Mouse (Mus musculus): ENCODE measurements around the gene Srgap2. TPM values are rescaled to one million over a fixed set of nuclear protein-coding genes. Genes with fewer than 3 reads are reported as not detected.
"Not testable (repeated sequence)": the region's sequence is repeated elsewhere in the genome, so short reads cannot be mapped to it uniquely, and the experiment has no call there.

The Srgap2 gene
- total and polyA plus RNA-seq, 2 experiments: 6.6 to 7.4 TPM

GRCm38 (mm10) chr1:131268776-131269175, 258.4 kb downstream of the Srgap2 start:
- WGBS: 88% methylated on average over 10 of the region's 10 CpGs
- TF ChIP-seq CTCF (IDR thresholded peaks at IDR 0.05; ENCODE audit: low read depth, low read length) (no peak), POLR2A (IDR thresholded peaks at IDR 0.05; ENCODE audit: extremely low read depth, insufficient read depth, low read length) (no peak)

GRCm38 (mm10) chr1:131263905-131264304, 263.2 kb downstream of the Srgap2 start:
- no peak overlapping the region for H3K27ac ChIP-seq (replicated peaks; ENCODE audit: insufficient read depth, low read depth, low read length)
- no peaks in the 10 kb centered on the region for H3K27me3 ChIP-seq (ENCODE audit: control insufficient read depth, insufficient read depth, low read length)
- no peaks in the 10 kb centered on the region for H3K4me1 ChIP-seq (ENCODE audit: control insufficient read depth, insufficient read depth, low read length)
- H3K79me2 ChIP-seq (ENCODE audit: control insufficient read depth, insufficient read depth, low read length): no peaks in the 10 kb centered on the region
- no peak for TF ChIP-seq CTCF (IDR thresholded peaks at IDR 0.05; ENCODE audit: low read depth, low read length)
- TF ChIP-seq POLR2A (IDR thresholded peaks at IDR 0.05; ENCODE audit: extremely low read depth, insufficient read depth, low read length): no peak
- no peak overlapping the region for H3K9ac ChIP-seq (ENCODE audit: low read depth, low read length)
- no peak overlapping the region for H3K4me3 ChIP-seq (ENCODE audit: insufficient read depth, low read depth, low read length)
- no peak for DNase-seq (ENCODE audit: extremely low read depth, low read depth, low spot score)
- peaks cover 6% of the 10 kb centered on the region; the same call in 1 of the 2 replicates for H3K36me3 ChIP-seq (ENCODE audit: control insufficient read depth, insufficient read depth, low read length)
- 91% methylated on average over 12 of the region's 12 CpGs for WGBS

More at GRCm38 (mm10) chr1:131268776-131269175, 258.4 kb downstream of the Srgap2 start:
- H3K27ac ChIP-seq (replicated peaks; ENCODE audit: insufficient read depth, low read depth, low read length): no peak overlapping the region
- no peaks in the 10 kb centered on the region for H3K4me1 ChIP-seq (ENCODE audit: control insufficient read depth, insufficient read depth, low read length)
- H3K9ac ChIP-seq (ENCODE audit: low read depth, low read length): no peak overlapping the region
- no peaks in the 10 kb centered on the region for H3K79me2 ChIP-seq (ENCODE audit: control insufficient read depth, insufficient read depth, low read length)
- DNase-seq (ENCODE audit: extremely low read depth, low read depth, low spot score): no peak
- H3K4me3 ChIP-seq (ENCODE audit: insufficient read depth, low read depth, low read length): no peak overlapping the region
- peaks cover 7% of the 10 kb centered on the region for H3K36me3 ChIP-seq (ENCODE audit: control insufficient read depth, insufficient read depth, low read length)
- H3K27me3 ChIP-seq (ENCODE audit: control insufficient read depth, insufficient read depth, low read length): no peaks in the 10 kb centered on the region

GRCm38 (mm10) chr1:131260309-131260656, 266.9 kb downstream of the Srgap2 start:
- 50% methylated on average over 10 of the region's 10 CpGs for WGBS
- H3K79me2 ChIP-seq (ENCODE audit: control insufficient read depth, insufficient read depth, low read length): no peaks in the 10 kb centered on the region
- peak; percentile 81 for TF ChIP-seq CTCF (IDR thresholded peaks at IDR 0.05; ENCODE audit: low read depth, low read length)
- no peak for TF ChIP-seq POLR2A (IDR thresholded peaks at IDR 0.05; ENCODE audit: extremely low read depth, insufficient read depth, low read length)
- H3K4me3 ChIP-seq (ENCODE audit: insufficient read depth, low read depth, low read length): no peak overlapping the region
- DNase-seq (ENCODE audit: extremely low read depth, low read depth, low spot score): peak; percentile 47
- H3K9ac ChIP-seq (ENCODE audit: low read depth, low read length): no peak overlapping the region
- no peaks in the 10 kb centered on the region for H3K4me1 ChIP-seq (ENCODE audit: control insufficient read depth, insufficient read depth, low read length)
- H3K27ac ChIP-seq (replicated peaks; ENCODE audit: insufficient read depth, low read depth, low read length): no peak overlapping the region
- no peaks in the 10 kb centered on the region for H3K27me3 ChIP-seq (ENCODE audit: control insufficient read depth, insufficient read depth, low read length)
- H3K36me3 ChIP-seq (ENCODE audit: control insufficient read depth, insufficient read depth, low read length): peaks cover 6% of the 10 kb centered on the region

- TF ChIP-seq POLR2A (IDR thresholded peaks at IDR 0.05; ENCODE audit: extremely low read depth, insufficient read depth, low read length) (no peak), CTCF (IDR thresholded peaks at IDR 0.05; ENCODE audit: low read depth, low read length) (no peak)
- no peak for DNase-seq (ENCODE audit: extremely low read depth, low read depth, low spot score)
- Histone ChIP-seq H3K36me3 (ENCODE audit: control insufficient read depth, insufficient read depth, low read length) (peaks cover 6% of the 10 kb centered on the region), H3K27ac (replicated peaks; ENCODE audit: insufficient read depth, low read depth, low read length) (no peak overlapping the region), H3K79me2 (ENCODE audit: control insufficient read depth, insufficient read depth, low read length) (no peaks in the 10 kb centered on the region), H3K9ac (ENCODE audit: low read depth, low read length) (no peak overlapping the region), H3K4me3 (ENCODE audit: insufficient read depth, low read depth, low read length) (no peak overlapping the region), H3K4me1 (ENCODE audit: control insufficient read depth, insufficient read depth, low read length) (no peaks in the 10 kb centered on the region), H3K27me3 (ENCODE audit: control insufficient read depth, insufficient read depth, low read length) (no peaks in the 10 kb centered on the region)
- 80% methylated on average over 10 of the region's 10 CpGs for WGBS
Measured at GRCm38 (mm10) chr1:131259632-131260308, 267.4 kb downstream of the Srgap2 start.

GRCm38 (mm10) chr1:131257288-131257687, 269.9 kb downstream of the Srgap2 start:
- Histone ChIP-seq H3K4me3 (ENCODE audit: insufficient read depth, low read depth, low read length) (no peak overlapping the region), H3K27me3 (ENCODE audit: control insufficient read depth, insufficient read depth, low read length) (no peaks in the 10 kb centered on the region), H3K4me1 (ENCODE audit: control insufficient read depth, insufficient read depth, low read length) (no peaks in the 10 kb centered on the region), H3K36me3 (ENCODE audit: control insufficient read depth, insufficient read depth, low read length) (peaks cover 6% of the 10 kb centered on the region), H3K27ac (replicated peaks; ENCODE audit: insufficient read depth, low read depth, low read length) (no peak overlapping the region), H3K9ac (ENCODE audit: low read depth, low read length) (no peak overlapping the region), H3K79me2 (ENCODE audit: control insufficient read depth, insufficient read depth, low read length) (no peaks in the 10 kb centered on the region)
- TF ChIP-seq CTCF (IDR thresholded peaks at IDR 0.05; ENCODE audit: low read depth, low read length) (no peak), POLR2A (IDR thresholded peaks at IDR 0.05; ENCODE audit: extremely low read depth, insufficient read depth, low read length) (no peak)
- no peak for DNase-seq (ENCODE audit: extremely low read depth, low read depth, low spot score)
- WGBS: 90% methylated on average over 6 of the region's 6 CpGs

GRCm38 (mm10) chr1:131252516-131253250, 274.5 kb downstream of the Srgap2 start:
- not testable (repeated sequence) for H3K79me2 ChIP-seq (ENCODE audit: control insufficient read depth, insufficient read depth, low read length); H3K4me3 ChIP-seq (ENCODE audit: insufficient read depth, low read depth, low read length); H3K27me3 ChIP-seq (ENCODE audit: control insufficient read depth, insufficient read depth, low read length); H3K36me3 ChIP-seq (ENCODE audit: control insufficient read depth, insufficient read depth, low read length); H3K4me1 ChIP-seq (ENCODE audit: control insufficient read depth, insufficient read depth, low read length); H3K27ac ChIP-seq (replicated peaks; ENCODE audit: insufficient read depth, low read depth, low read length); DNase-seq (ENCODE audit: extremely low read depth, low read depth, low spot score); H3K9ac ChIP-seq (ENCODE audit: low read depth, low read length)
- WGBS: 63% methylated on average over 7 of the region's 7 CpGs
